Mouse (Mus musculus) G1E (cell line): ENCODE results near the gene Hist1h3i.
"Not testable (repeated sequence)": the region's sequence is repeated elsewhere in the genome, so short reads cannot be mapped to it uniquely, and the experiment has no call there.

Experiments
- CTCF ChIP-seq: IDR thresholded peaks from 2 replicates; pipeline ENCODE4 v1.5.1; 2012; ENCODE audit warnings: low read depth, low read length, inconsistent platforms, mixed read lengths
- POLR2AphosphoS5 ChIP-seq: IDR thresholded peaks from 2 replicates; pipeline ENCODE4 v1.6.1; 2012; ENCODE audit warnings: low read depth, low read length, inconsistent platforms; ENCODE audit not compliant: insufficient replicate concordance
- TAL1 ChIP-seq: conservative IDR thresholded peaks from 2 replicates; pipeline ENCODE4 v1.6.1; 2012; ENCODE audit warnings: low read depth, low read length, inconsistent platforms, mixed read lengths

- TF ChIP-seq CTCF, TAL1, POLR2AphosphoS5: not testable (repeated sequence)
Observed at GRCm38 (mm10) chr13:21786899-21787629, 3.9 kb upstream of the Hist1h3i start, which contains the start of the genes Hist1h2an and Hist1h2bp.
